Mouse (Mus musculus): ENCODE results near the gene Sv2c. TPM values are rescaled to one million over a fixed set of nuclear protein-coding genes. Genes with fewer than 3 reads are reported as not detected.

Sv2c gene
- 0.07 and 0.18 TPM in 2 replicates for polyA plus RNA-seq (2012; rRNA removed)

DNA sequence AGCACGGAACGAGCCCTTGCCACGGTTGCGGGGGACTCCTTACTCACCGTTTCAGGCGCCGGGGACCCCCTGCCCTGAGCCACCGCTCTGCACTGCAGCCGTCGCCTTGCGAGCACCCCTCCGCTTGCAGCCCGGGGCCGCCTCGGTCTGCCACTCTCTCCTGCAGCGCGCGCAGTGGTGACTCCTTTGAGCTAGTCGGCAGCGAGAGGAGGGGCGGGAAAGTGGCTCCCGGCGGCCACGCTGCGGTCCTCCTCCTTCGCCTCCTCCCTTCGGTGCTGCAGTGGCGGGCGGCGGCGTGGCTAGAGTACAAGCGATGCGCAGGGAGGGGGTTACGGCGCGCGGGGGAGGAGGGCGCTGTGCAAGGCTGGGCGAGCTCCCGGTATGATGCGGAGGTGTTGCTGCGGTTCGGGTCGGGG lies at the start of gene Sv2c:
TSS of gene Sv2c (minus strand) at position 177 of the 416 bp plus-strand sequence.
- Histone ChIP-seq H3K27me3 (ENCODE audit: control insufficient read depth, insufficient read depth, low read length) (peaks cover 10% of the 10 kb centered on the region), H3K36me3 (ENCODE audit: control insufficient read depth, insufficient read depth, low read length) (no peaks in the 10 kb centered on the region), H3K4me1 (ENCODE audit: control insufficient read depth, insufficient read depth, insufficient read length) (no peaks in the 10 kb centered on the region; the same call in 1 of the 2 replicates), H3K27ac (ENCODE audit: insufficient read depth, low read length) (no peak within 1 kb of the TSS), H3K4me3 (ENCODE audit: extremely low read depth, insufficient read depth, insufficient read length) (no peak within 1 kb of the TSS)
- no peak for DNase-seq (ENCODE audit: low read depth in 1 of 2, low spot score in 2 of 2)
- 3% methylated on average over 44 of the region's 44 CpGs for WGBS
- TF ChIP-seq CTCF (IDR thresholded peaks at IDR 0.05; ENCODE audit: extremely low read depth, insufficient read depth, insufficient read length, insufficient replicate concordance) (no peak), POLR2A (IDR thresholded peaks at IDR 0.05; ENCODE audit: low read depth, low read length) (no peak)

DNA sequence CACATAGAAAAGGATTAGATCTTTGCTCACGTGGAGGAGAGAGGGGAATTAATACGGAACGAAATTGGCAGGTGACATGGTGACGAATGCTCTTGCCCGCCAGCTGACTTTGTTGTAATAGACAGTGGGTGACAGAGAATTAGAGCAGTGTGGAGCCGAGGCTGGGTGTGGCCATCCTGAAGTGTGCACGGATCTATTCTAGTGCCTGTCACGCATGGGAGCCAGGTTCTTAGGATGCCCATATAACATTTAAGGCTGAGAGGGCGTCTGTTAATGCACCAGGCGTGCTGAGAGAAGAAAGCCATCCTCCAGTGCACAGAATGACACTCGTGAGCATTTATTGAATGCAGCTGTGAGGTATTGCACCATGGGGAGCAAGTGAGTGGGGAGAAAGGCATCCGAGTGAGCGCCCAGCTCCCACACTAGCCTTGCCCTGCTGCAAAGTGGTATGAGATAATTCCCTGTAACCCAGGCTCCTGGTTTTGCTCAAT lies 48.3 kb upstream of the Sv2c start:
- Histone ChIP-seq H3K4me1 (ENCODE audit: control insufficient read depth, insufficient read depth, insufficient read length) (no peaks in the 10 kb centered on the region), H3K4me3 (ENCODE audit: extremely low read depth, insufficient read depth, insufficient read length) (no peak overlapping the region), H3K36me3 (ENCODE audit: control insufficient read depth, insufficient read depth, low read length) (no peaks in the 10 kb centered on the region), H3K27me3 (ENCODE audit: control insufficient read depth, insufficient read depth, low read length) (no peaks in the 10 kb centered on the region), H3K27ac (ENCODE audit: insufficient read depth, low read length) (no peak overlapping the region)
- no peak for DNase-seq (ENCODE audit: low read depth in 1 of 2, low spot score in 2 of 2)
- WGBS: 82% methylated on average over 13 of the region's 13 CpGs
- TF ChIP-seq POLR2A (IDR thresholded peaks at IDR 0.05; ENCODE audit: low read depth, low read length): no peak
- no peak for TF ChIP-seq CTCF (IDR thresholded peaks at IDR 0.05; ENCODE audit: extremely low read depth, insufficient read depth, insufficient read length, insufficient replicate concordance)

DNA sequence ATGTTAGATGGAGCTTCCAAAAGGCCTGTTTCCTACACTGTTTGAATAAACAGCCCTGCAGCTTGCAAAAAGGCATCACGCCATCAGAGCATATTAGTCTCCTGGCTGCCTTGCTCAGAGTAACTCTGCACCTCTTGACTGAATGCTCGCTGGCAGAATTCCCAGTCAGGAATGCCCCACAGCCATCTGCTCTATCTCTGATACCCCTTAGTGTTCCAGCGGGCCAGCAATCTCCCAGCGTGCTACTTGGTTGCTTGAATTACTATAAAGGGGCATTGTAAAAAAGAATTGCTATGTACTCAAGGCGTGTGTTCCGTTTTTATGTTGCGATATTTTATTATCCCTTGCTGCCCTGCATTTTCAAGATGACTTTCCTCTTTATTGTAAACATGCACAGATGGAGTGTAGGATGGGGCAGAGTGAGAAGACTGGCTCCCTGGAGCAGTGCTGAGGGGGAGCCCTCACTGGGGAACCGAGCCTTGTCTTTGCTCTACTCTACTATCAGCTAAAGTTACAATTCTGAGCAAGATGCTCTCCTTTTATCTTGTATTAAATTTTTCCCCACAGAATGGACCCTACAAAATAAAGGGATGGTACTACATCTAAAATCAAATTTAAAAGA lies 43.3 kb upstream of the Sv2c start:
- no peak for TF ChIP-seq CTCF (IDR thresholded peaks at IDR 0.05; ENCODE audit: extremely low read depth, insufficient read depth, insufficient read length, insufficient replicate concordance)
- no peak for TF ChIP-seq POLR2A (IDR thresholded peaks at IDR 0.05; ENCODE audit: low read depth, low read length)
- Histone ChIP-seq H3K4me1 (ENCODE audit: control insufficient read depth, insufficient read depth, insufficient read length) (no peaks in the 10 kb centered on the region), H3K27ac (ENCODE audit: insufficient read depth, low read length) (no peak overlapping the region), H3K36me3 (ENCODE audit: control insufficient read depth, insufficient read depth, low read length) (no peaks in the 10 kb centered on the region), H3K27me3 (ENCODE audit: control insufficient read depth, insufficient read depth, low read length) (no peaks in the 10 kb centered on the region), H3K4me3 (ENCODE audit: extremely low read depth, insufficient read depth, insufficient read length) (no peak overlapping the region)
- no peak for DNase-seq (ENCODE audit: low read depth in 1 of 2, low spot score in 2 of 2)
- WGBS: 84% methylated on average over 8 of the region's 8 CpGs

DNA sequence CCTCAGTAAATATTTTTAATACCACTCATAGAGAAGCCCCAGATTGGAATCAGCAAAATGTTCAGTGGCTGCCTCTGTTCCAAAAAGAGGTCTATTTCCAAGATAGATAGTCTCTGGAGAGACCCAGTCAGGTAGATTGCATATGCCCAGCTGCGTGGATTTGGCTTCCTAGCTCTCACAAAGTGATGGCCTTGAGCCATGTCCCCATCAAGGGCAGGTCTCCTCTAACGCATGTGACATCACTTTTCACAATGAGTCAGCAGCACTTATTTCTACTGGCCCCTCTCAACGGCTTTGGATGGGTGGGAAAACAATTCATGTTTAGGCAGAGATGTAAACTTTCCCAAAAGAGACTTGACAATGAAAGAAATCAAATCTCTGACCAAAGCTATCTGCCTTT lies 41.3 kb upstream of the Sv2c start:
- no peak overlapping the region for H3K27ac ChIP-seq (ENCODE audit: insufficient read depth, low read length)
- no peak for TF ChIP-seq POLR2A (IDR thresholded peaks at IDR 0.05; ENCODE audit: low read depth, low read length)
- no peak for TF ChIP-seq CTCF (IDR thresholded peaks at IDR 0.05; ENCODE audit: extremely low read depth, insufficient read depth, insufficient read length, insufficient replicate concordance)
- no peaks in the 10 kb centered on the region for H3K27me3 ChIP-seq (ENCODE audit: control insufficient read depth, insufficient read depth, low read length)
- no peaks in the 10 kb centered on the region for H3K36me3 ChIP-seq (ENCODE audit: control insufficient read depth, insufficient read depth, low read length)
- no peak for DNase-seq (ENCODE audit: low read depth in 1 of 2, low spot score in 2 of 2)
- no peak overlapping the region for H3K4me3 ChIP-seq (ENCODE audit: extremely low read depth, insufficient read depth, insufficient read length)
- 63% methylated on average over 3 of the region's 3 CpGs for WGBS
- no peaks in the 10 kb centered on the region for H3K4me1 ChIP-seq (ENCODE audit: control insufficient read depth, insufficient read depth, insufficient read length)

DNA sequence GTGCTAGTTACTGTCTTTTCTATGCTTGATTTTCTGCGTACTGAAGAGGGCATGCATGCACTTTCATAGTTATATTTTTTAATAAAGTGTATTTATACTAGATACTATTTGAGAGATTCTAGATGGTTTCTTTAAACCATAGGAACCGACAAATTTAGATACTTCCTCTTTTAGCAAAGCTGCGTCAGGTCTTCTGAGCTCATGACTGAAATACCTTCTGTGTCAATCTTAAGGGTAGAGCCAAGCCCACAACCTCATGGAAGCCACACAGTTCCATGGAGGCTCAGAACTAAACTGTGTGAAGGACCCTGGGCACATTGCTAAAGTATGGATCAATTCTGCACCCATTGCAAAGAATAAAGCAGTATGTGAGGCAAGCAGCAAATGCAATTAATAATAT lies 39.9 kb upstream of the Sv2c start:
- Histone ChIP-seq H3K27ac (ENCODE audit: insufficient read depth, low read length) (no peak overlapping the region), H3K4me1 (ENCODE audit: control insufficient read depth, insufficient read depth, insufficient read length) (no peaks in the 10 kb centered on the region), H3K27me3 (ENCODE audit: control insufficient read depth, insufficient read depth, low read length) (no peaks in the 10 kb centered on the region), H3K36me3 (ENCODE audit: control insufficient read depth, insufficient read depth, low read length) (no peaks in the 10 kb centered on the region), H3K4me3 (ENCODE audit: extremely low read depth, insufficient read depth, insufficient read length) (no peak overlapping the region)
- DNase-seq (ENCODE audit: low read depth in 1 of 2, low spot score in 2 of 2): no peak
- WGBS: 30% methylated on average over 3 of the region's 3 CpGs
- TF ChIP-seq POLR2A (IDR thresholded peaks at IDR 0.05; ENCODE audit: low read depth, low read length): no peak
- TF ChIP-seq CTCF (IDR thresholded peaks at IDR 0.05; ENCODE audit: extremely low read depth, insufficient read depth, insufficient read length, insufficient replicate concordance): no peak

DNA sequence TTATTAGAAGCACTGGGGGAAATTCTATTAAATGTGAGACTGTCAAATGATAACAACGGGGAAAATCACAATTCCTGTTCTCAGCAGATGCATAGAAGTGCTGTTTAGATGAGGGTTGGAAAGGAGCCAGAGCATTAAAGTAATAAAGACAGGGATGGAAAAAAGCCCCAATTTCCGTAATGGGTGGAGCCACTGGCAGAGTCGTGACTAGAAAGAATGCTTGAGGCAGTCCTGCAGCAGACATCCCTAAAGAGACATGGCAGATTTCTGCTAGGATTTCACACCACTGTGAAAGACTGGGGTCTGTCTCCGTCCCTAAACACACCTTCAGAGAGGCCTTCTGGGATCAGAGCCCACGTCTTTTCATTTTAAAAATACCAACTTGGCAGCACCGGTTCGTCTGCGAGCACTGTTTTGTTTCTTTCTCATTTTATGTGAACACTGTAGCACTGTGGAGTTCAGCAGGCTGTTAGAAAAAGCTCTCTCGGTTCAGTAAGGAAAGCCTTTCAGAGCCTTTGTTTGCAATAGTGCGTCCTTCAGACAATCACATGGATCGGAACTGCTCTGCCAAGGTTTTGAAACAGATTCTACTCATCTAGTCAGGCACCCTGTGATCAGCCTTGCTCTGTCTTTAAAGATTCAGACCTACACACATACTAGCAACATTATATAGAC lies 36.8 kb upstream of the Sv2c start:
- no peak for DNase-seq (ENCODE audit: low read depth in 1 of 2, low spot score in 2 of 2)
- H3K36me3 ChIP-seq (ENCODE audit: control insufficient read depth, insufficient read depth, low read length): no peaks in the 10 kb centered on the region
- TF ChIP-seq POLR2A (IDR thresholded peaks at IDR 0.05; ENCODE audit: low read depth, low read length) (no peak), CTCF (IDR thresholded peaks at IDR 0.05; ENCODE audit: extremely low read depth, insufficient read depth, insufficient read length, insufficient replicate concordance) (no peak)
- no peak overlapping the region for H3K27ac ChIP-seq (ENCODE audit: insufficient read depth, low read length)
- no peak overlapping the region for H3K4me3 ChIP-seq (ENCODE audit: extremely low read depth, insufficient read depth, insufficient read length)
- H3K4me1 ChIP-seq (ENCODE audit: control insufficient read depth, insufficient read depth, insufficient read length): no peaks in the 10 kb centered on the region
- 85% methylated on average over 11 of the region's 11 CpGs for WGBS
- H3K27me3 ChIP-seq (ENCODE audit: control insufficient read depth, insufficient read depth, low read length): no peaks in the 10 kb centered on the region

DNA sequence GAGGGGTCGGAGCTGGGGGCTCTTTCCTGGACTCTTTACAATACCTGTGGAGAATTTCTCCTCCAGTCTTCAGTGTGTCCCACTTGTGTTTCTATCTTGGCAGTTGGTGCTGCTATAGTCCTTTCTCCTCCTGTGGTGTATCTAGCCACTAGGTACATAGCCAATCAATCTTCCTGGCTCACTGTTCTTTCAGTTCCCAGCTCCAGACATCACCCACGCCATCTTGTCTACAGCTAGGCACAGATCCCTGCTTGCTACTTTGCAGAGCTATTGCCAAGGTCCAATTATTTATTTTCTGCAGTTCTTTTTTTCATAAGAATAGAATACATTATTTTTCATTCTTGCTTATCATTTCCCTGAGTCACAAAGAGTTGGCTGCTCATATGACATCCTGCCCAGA lies 34.2 kb upstream of the Sv2c start:
- DNase-seq (ENCODE audit: low read depth in 1 of 2, low spot score in 2 of 2): no peak
- TF ChIP-seq CTCF (IDR thresholded peaks at IDR 0.05; ENCODE audit: extremely low read depth, insufficient read depth, insufficient read length, insufficient replicate concordance): no peak
- TF ChIP-seq POLR2A (IDR thresholded peaks at IDR 0.05; ENCODE audit: low read depth, low read length): no peak
- H3K4me1 ChIP-seq (ENCODE audit: control insufficient read depth, insufficient read depth, insufficient read length): no peaks in the 10 kb centered on the region
- no peaks in the 10 kb centered on the region for H3K36me3 ChIP-seq (ENCODE audit: control insufficient read depth, insufficient read depth, low read length)
- H3K27me3 ChIP-seq (ENCODE audit: control insufficient read depth, insufficient read depth, low read length): no peaks in the 10 kb centered on the region
- whole genome bisulfite sequencing: 76% methylated on average over 2 of the region's 2 CpGs
- H3K4me3 ChIP-seq (ENCODE audit: extremely low read depth, insufficient read depth, insufficient read length): no peak overlapping the region
- H3K27ac ChIP-seq (ENCODE audit: insufficient read depth, low read length): no peak overlapping the region

All from spleen, adult 2 months (tissue).